Mouse (Mus musculus) adrenal gland, postnatal 14 days (tissue): ENCODE data around the gene Defa31. TPM values are rescaled to one million over a fixed set of nuclear protein-coding genes. Genes with fewer than 3 reads are reported as not detected.
"Not testable (repeated sequence)": the region's sequence is repeated elsewhere in the genome, so short reads cannot be mapped to it uniquely, and the experiment has no call there.

Source experiments
- DNase-seq: peaks from one replicate; pipeline ENCODE4 v3.0.0; 2021; ENCODE audit warnings: mixed read lengths
- long read RNA-seq, 2 experiments: library from polyadenylated mRNA; stranded (forward); transcript quantifications; one replicate each; pipeline ENCODE4 v2.0.0; 2021
- total RNA-seq: library from RNA; stranded (reverse); gene quantifications from 2 replicates; pipeline ENCODE4 v1.2.3, GENCODE M21; 2021

Gene Defa31
- not detected in 2 replicates for total RNA-seq
- long read RNA-seq, experiment 1 = 0 reads
- long read RNA-seq, experiment 2 = 0 reads

- DNase-seq = not testable (repeated sequence)
Measured at GRCm38 (mm10) chr8:21191314-21191713, at the start of gene Defa31. Gene Defa31, plus strand, starts transcription at chr8:21191614.

GRCm38 (mm10) chr8:21161977-21162376 is 29.4 kb upstream of the Defa31 start, which contains the start of gene Defa22:
Gene Defa22, plus strand, starts transcription at chr8:21162277.
- not testable (repeated sequence) for DNase-seq

- not testable (repeated sequence) for DNase-seq
Measured at GRCm38 (mm10) chr8:21201261-21201660, 9.8 kb downstream of the Defa31 start, which contains the start of gene Gm15293. Gene Gm15293, plus strand, starts transcription at chr8:21201561.

Other genes starting within 250 kb of the Defa31 start
- not detected in 2 replicates for gene AY761185, start 246.9 kb upstream of the Defa31 start, total RNA-seq
- gene Defa21, start 166.1 kb upstream of the Defa31 start, total RNA-seq = not detected in 2 replicates
- not detected in 2 replicates for gene Defa23, start 136.6 kb upstream of the Defa31 start, total RNA-seq
- gene Defa35, start 126.6 kb upstream of the Defa31 start, total RNA-seq = not detected in 2 replicates
- not detected in 2 replicates for gene Defa25, start 107.2 kb upstream of the Defa31 start, total RNA-seq
- gene Gm14851, start 95.6 kb upstream of the Defa31 start, total RNA-seq = not detected in 2 replicates
- gene Defa30, start 57.0 kb upstream of the Defa31 start, total RNA-seq = not detected in 2 replicates
- not detected in 2 replicates for gene Defa22, start 29.3 kb upstream of the Defa31 start, total RNA-seq
- gene Gm15293, start 9.9 kb downstream of the Defa31 start, total RNA-seq = not detected in 2 replicates
- not detected in 2 replicates for gene Gm15292, start 58.1 kb downstream of the Defa31 start, total RNA-seq
- not detected in 2 replicates for gene Defa27, start 123.9 kb downstream of the Defa31 start, total RNA-seq
- not detected in 2 replicates for gene Defa29, start 135.4 kb downstream of the Defa31 start, total RNA-seq
- not detected in 2 replicates for gene Defa2, start 186.9 kb downstream of the Defa31 start, total RNA-seq
- not detected in 2 replicates for gene Defa33, start 200.2 kb downstream of the Defa31 start, total RNA-seq
- gene Defa36, start 235.8 kb downstream of the Defa31 start, total RNA-seq = not detected in 2 replicates